Mouse (Mus musculus): ENCODE results near the gene Med13l. TPM values are rescaled to one million over a fixed set of nuclear protein-coding genes. Genes with fewer than 3 reads are reported as not detected.

Gene Med13l
- total RNA-seq, 2 experiments from 2014 or later, result 101 to 104 TPM

- DNase-seq (ENCODE audit: low spot score in 2 of 2), result no peak
- intact Hi-C loops (cut with DNase I), result no loop called here
These were observed 28.0 kb downstream of the Med13l start for GRCm38 (mm10) chr5:118588381-118588925.

GRCm38 (mm10) chr5:118589186-118589892 lies 28.9 kb downstream of the Med13l start:
- intact Hi-C loops (cut with DNase I), result no loop called here

DNA sequence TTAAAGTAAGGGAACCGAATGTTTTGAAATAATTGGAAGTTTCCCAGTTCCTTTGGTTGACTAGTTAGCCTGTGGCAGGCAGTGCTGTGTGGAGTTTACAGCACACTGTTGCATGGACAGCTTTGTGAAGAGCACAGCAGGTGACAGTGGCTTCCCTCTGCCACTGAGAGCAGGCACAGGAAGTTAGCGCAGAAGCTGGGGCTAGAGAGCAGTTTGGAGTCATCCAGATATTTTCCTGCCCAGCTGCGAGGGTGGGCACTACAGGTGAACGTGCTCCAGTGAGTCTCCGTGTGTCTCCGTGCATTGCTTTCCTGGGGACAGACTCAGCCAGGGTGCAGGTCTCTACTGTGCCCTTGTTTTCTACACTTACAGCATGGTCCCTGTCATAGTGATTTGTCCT lies 30.4 kb downstream of the Med13l start:
- DNase-seq (ENCODE audit: low spot score in 2 of 2), result no peak
- intact Hi-C loops (cut with DNase I), result loop anchor here (5.0 kb wide), 1 partner anchor 166 kb away; no protein-coding TSS in a partner anchor

More at GRCm38 (mm10) chr5:118589186-118589892, 28.9 kb downstream of the Med13l start:
- DNase-seq (ENCODE audit: low spot score in 2 of 2), result no peak

GRCm38 (mm10) chr5:118591826-118592499 lies 31.5 kb downstream of the Med13l start:
- intact Hi-C loops (cut with DNase I), result loop anchor here (5.0 kb wide), 1 partner anchor 165 kb away; no protein-coding TSS in a partner anchor

GRCm38 (mm10) chr5:118594470-118595236 lies 34.2 kb downstream of the Med13l start:
- intact Hi-C loops (cut with DNase I), result loop anchor here (2.0 to 5.0 kb wide), 5 partner anchors 43 to 163 kb away; no protein-coding TSS in a partner anchor
- peak in 1 of 2 experiments; percentile 74 for DNase-seq (ENCODE audit: low spot score in 2 of 2)

More at GRCm38 (mm10) chr5:118591826-118592499, 31.5 kb downstream of the Med13l start:
- DNase-seq (ENCODE audit: low spot score in 2 of 2), result no peak

DNA sequence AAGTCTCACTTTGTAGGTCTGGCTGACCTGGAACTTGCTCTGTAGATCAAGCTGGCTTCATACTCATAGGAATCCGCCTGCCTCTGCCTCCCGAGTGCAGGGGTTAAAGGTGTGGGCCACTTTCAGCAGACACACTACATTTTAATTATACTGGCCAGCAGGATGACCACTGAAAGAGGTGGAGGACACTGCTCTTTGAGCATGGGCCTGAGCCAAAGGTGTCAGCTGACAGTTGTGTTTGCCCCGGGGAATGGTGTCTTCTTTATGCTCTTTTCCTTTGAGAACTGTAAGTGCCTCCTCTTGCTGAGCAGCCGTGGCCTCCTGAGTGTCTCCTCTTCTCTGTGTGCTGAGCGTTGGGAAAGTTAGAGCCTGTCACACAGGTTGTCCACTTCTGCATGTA lies 35.4 kb downstream of the Med13l start:
- intact Hi-C loops (cut with DNase I), result loop anchor here (2.0 to 5.0 kb wide), 4 partner anchors 41 to 141 kb away; no protein-coding TSS in a partner anchor

GRCm38 (mm10) chr5:118596452-118597092 lies 36.1 kb downstream of the Med13l start:
- intact Hi-C loops (cut with DNase I), result loop anchor here (5.0 kb wide), 2 partner anchors 41 to 56 kb away; no protein-coding TSS in a partner anchor
- no peak for DNase-seq (ENCODE audit: low spot score in 2 of 2)

More for the DNA sequence above, 35.4 kb downstream of the Med13l start:
- no peak for DNase-seq (ENCODE audit: low spot score in 2 of 2)

- no peak for DNase-seq (ENCODE audit: low spot score in 2 of 2)
- intact Hi-C loops (cut with DNase I), result loop anchor here (5.0 kb wide), 2 partner anchors 39 to 54 kb away; no protein-coding TSS in a partner anchor
These were observed 38.1 kb downstream of the Med13l start for GRCm38 (mm10) chr5:118598601-118599000.

DNA sequence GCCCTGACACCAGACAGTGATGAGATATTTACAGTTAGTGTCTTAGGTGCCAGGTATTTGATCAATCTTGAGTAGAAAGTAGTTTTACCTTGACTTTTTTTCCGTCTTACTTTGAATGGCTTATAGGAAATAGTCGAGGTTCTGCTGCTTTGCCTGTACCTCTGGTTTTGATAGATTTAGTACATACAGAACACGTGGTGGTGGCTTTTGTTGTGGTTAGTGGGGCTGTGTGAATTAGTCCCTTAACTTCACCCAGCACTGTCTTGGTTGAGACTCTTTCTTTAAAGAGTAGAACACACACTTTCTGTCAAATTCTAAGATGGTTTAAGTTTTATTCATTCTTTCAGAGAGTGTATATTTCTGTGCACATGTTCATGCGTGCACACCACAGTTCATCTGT lies 41.0 kb downstream of the Med13l start:
- intact Hi-C loops (cut with DNase I), result no loop called here

GRCm38 (mm10) chr5:118602706-118603105 lies 42.2 kb downstream of the Med13l start:
- DNase-seq (ENCODE audit: low spot score in 2 of 2), result no peak
- intact Hi-C loops (cut with DNase I), result no loop called here

More for the DNA sequence above, 41.0 kb downstream of the Med13l start:
- no peak for DNase-seq (ENCODE audit: low spot score in 2 of 2)

DNA sequence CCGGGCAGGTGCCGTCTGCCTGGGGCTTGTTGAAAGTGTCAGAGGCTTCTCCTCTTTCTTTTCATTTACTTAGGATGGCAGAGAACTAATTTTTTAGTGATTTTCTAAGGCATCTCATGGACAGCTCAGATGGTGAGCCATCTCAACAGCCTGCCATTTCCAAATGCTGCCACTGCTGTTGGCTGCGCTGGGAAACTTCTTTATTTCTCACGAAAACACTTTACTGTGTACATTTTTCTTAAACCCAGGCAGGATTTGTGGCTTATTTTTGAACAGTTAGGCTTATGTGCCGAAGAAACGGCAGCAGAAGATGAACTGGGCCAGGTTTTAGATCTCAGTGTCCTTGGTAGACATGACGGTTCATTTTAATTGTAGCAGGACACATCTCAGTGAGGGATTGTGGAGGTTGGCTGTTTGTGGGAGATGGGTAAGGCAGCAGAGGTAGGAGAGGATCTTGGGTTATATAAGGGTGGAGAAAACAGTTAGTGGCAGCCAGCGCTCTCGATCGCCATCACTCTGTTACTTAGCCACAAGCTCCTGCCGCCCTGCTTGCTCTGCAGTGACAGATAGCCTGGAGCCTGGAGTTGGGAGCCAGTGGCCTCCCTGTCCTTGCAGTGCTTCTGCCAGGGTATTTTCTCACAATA lies 45.1 kb downstream of the Med13l start:
- intact Hi-C loops (cut with DNase I), result loop anchor here (2.0 kb wide), 1 partner anchor 19 kb away; no protein-coding TSS in a partner anchor
- no peak for DNase-seq (ENCODE audit: low spot score in 2 of 2)

DNA sequence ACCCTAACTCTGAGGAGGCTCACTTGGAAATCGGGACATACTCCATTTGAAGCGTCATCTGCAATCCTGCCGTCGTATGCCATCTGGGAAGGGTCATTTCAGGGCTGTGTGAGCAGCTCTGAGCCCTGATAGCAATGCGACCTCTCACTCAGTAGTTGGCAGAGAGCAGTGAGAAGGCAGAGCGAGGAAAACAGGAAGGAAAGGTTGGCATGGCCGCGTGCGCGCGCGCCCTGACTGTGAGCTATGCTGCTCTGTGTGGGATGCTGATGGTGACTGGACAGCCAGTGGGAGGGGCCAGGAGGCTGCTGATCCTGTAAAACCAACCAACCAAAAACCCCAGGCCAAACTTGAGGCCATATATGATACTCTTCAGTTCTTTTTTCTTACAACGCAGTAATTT lies 46.2 kb downstream of the Med13l start:
- intact Hi-C loops (cut with DNase I), result loop anchor here (2.0 kb wide), 1 partner anchor 20 kb away; no protein-coding TSS in a partner anchor
- no peak for DNase-seq (ENCODE audit: low spot score in 2 of 2)

DNA sequence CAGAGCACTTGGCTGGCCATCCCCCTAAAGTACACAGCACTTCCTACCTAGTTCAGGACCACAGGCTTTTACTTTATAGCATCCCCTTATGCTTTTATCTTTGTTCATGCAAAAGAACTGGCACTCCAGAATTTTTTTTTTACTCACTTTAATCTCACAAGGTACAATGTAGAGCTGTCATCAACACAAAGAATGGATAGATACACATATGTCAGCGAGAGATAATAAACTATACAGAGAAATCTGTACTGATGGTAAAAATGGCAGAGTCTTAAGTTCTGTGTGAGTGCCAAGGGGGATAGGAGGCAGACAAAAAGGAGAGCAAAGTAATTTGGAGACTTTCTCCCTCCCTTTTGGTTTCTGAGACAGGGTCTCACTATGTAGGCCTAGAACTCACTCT lies 47.4 kb downstream of the Med13l start:
- intact Hi-C loops (cut with DNase I), result loop anchor here (2.0 kb wide), 1 partner anchor 21 kb away; no protein-coding TSS in a partner anchor
- DNase-seq (ENCODE audit: low spot score in 2 of 2), result no peak

DNA sequence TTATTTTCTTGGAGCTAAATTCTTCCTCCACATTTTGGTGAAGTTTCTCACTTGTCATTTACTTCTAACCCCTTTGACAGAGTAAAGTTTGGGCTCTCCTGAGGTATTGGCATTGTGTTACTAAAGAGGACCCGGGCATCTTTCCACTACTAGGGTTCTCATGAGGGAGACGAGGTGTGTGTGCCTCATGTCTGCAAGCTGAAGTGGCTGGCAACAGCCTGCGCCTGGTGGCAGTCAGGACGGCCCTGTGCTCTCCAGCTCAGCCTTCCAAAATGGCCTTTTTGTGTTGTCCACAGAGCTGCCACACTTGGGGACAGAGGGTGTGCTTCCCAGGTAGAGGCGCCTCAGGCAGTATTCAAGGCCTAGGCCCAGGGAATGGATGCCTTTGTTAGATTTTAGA lies 50.0 kb downstream of the Med13l start:
- no peak for DNase-seq (ENCODE audit: low spot score in 2 of 2)
- intact Hi-C loops (cut with DNase I), result no loop called here

GRCm38 (mm10) chr5:118612956-118613631 lies 52.6 kb downstream of the Med13l start:
- intact Hi-C loops (cut with DNase I), result no loop called here
- no peak for DNase-seq (ENCODE audit: low spot score in 2 of 2)

GRCm38 (mm10) chr5:118613704-118614103 lies 53.2 kb downstream of the Med13l start:
- DNase-seq (ENCODE audit: low spot score in 2 of 2), result no peak
- intact Hi-C loops (cut with DNase I), result no loop called here

- no peak for DNase-seq (ENCODE audit: low spot score in 2 of 2)
- intact Hi-C loops (cut with DNase I), result no loop called here
These were observed 53.6 kb downstream of the Med13l start for GRCm38 (mm10) chr5:118614116-118614515.

DNA sequence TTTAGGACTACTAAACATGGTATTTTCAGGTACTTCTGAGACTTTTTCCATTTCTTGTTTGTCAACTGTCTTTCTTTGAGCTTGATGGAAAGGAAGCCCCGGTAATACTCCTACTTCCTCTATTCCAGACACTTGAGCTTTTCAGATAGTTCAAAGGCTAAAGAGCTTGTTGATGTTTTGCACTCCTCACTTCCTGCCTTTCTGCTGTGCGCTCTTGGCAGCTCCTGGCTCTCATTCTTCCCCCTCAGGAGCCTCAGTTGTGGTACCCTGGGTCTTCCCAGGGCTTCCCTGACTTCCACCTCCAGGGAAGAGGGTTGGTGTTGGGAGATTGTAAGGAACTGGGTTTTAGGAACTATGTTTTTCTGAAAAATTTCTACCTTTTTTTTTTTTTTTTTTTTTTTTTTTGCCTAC lies 54.1 kb downstream of the Med13l start:
- no peak for DNase-seq (ENCODE audit: low spot score in 2 of 2)
- intact Hi-C loops (cut with DNase I), result no loop called here
